Mouse (Mus musculus): ENCODE data around the gene Lrrc43. TPM values are rescaled to one million over a fixed set of nuclear protein-coding genes. Genes with fewer than 3 reads are reported as not detected.

Gene Lrrc43
- total RNA-seq, 2 experiments from 2014 or later, result 0.33 to 0.40 TPM

GRCm38 (mm10) chr5:123514871-123515270 is 25.8 kb downstream of the Lrrc43 start:
- DNase-seq (ENCODE audit: low spot score in 2 of 2), result no peak

- DNase-seq (ENCODE audit: low spot score in 2 of 2), result no peak
Measured at GRCm38 (mm10) chr5:123520666-123521065, 31.6 kb downstream of the Lrrc43 start.

GRCm38 (mm10) chr5:123521621-123522020 is 32.5 kb downstream of the Lrrc43 start:
- DNase-seq (ENCODE audit: low spot score in 2 of 2), result no peak

DNA sequence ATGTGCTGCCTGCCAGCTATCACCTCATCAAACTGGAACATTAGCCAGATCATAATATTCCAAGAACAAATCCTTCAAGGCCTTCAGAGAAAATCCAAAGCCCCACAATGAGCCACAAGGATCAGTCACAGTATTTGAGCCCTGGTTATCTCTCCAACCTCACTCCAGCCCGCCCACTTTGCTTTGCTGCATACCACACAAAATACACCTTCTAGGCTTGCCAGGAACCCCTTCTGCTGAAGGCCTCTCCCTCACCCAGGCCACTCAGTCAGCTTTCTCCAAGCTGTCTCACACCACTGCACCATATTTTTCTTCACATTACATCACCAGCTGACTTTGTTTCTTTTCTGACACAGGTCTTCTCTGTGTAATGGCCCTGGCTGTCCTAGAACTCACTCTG is 33.1 kb downstream of the Lrrc43 start:
- no peak for DNase-seq (ENCODE audit: low spot score in 2 of 2)

DNA sequence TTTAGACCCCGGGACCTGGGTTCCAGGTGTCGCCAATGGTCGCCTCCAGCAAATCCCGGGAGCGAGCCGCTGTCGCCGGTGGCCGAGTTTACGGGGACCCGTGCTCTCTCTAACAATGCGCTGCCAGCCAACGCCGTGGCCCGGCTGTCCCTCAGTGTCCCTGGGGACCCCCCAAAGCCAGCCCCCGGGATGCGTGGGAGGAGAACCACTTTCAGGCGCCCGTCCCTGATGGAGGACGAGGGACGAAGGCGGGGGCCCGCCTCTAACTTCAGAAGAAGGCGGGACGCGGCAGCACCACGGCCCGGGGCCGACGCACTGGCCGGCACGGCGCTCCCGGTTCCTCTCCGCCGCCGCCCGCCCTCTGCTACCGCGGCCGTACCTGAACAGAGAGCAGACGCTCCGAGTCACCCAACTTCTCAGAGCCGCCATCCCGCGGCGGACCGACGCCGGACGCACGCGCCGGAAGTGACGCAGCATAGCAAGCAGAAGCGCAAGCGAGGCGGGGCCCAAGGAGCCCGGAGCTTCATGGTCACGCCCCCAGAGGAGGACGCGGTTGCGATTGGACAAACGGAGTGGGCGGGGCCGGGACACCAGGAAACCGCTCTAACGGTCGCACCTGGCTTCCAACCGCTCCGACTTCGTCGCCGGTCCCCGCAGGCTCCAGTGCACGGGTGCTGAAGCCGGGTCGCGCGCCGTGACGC is 34.7 kb downstream of the Lrrc43 start, which contains the start of gene Diablo:
Gene Diablo (minus strand): TSS at position 485 of the 701 bp plus-strand sequence.
- peak; percentile 98 for DNase-seq (ENCODE audit: low spot score in 2 of 2)

- no peak for DNase-seq (ENCODE audit: low spot score in 2 of 2)
Measured at GRCm38 (mm10) chr5:123524393-123524750, 35.3 kb downstream of the Lrrc43 start.

DNA sequence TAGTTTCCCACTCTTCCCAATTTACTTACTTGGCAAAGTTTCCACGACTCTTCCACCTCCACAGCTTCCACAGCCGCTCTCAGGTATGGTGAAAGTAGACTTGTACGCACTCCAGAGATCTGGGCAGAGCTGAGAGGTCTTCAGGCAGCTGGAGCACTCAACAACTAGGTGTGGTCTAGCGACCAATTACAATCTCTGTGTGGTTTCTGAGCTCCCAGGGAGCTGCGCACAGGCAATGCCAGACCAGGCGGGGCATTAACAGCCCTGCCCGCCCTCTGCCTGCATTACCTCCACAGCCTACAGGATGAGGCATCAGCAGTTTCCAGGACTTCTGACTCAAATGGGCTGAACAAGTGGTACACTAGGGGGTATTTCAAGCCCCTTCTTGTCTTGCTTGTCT is 36.2 kb downstream of the Lrrc43 start, which contains the start of gene Gm49027:
Gene Gm49027 (minus strand): TSS at position 208 of the 400 bp plus-strand sequence.
- DNase-seq (ENCODE audit: low spot score in 2 of 2), result peak in 1 of 2 experiments; percentile 0

GRCm38 (mm10) chr5:123525916-123526495 is 36.9 kb downstream of the Lrrc43 start:
- no peak for DNase-seq (ENCODE audit: low spot score in 2 of 2)

- peak in 1 of 2 experiments; percentile 0 for DNase-seq (ENCODE audit: low spot score in 2 of 2)
Measured at GRCm38 (mm10) chr5:123528641-123529040, 39.5 kb downstream of the Lrrc43 start.

- no peak for DNase-seq (ENCODE audit: low spot score in 2 of 2)
Measured at GRCm38 (mm10) chr5:123530056-123530455, 41.0 kb downstream of the Lrrc43 start.

DNA sequence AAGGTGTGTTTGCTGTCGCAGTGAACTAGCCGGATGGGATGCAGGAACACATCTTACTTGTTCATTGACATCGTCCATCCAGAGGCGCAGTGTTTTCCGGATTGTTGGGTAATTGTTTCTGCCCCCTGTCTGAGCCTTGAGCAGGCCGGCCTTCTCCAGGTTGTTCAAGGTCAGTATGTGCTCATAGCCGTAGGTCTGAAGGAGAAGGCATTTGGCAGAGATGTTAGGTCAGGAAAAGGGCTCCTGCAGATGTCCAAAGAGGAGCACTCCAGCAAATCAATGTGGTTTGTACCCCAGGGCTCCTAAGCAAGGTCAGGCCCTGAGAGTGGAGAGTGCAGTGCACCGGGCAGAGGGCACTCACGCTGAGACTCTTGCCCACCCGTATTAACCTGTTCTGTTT is 44.7 kb downstream of the Lrrc43 start:
- peak in 1 of 2 experiments; percentile 0 for DNase-seq (ENCODE audit: low spot score in 2 of 2)

DNA sequence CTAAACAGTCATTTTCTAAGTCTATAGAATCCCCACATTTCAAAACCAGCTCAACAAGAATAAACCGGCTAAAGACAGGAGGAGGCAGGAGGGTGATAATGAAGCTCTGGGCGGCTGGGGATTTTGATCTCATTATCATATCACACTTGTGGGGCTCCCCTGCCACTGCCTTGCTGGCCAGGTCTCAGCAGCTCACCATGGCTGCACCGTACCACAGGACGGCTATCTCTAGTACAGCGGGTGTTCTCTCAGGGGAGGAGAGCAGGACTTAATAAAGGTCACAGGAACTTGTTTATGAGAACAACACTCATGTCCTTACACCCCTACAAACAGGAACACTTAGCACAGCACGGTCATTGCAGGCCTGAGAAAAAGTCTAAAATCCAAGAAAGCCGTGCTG is 66.6 kb downstream of the Lrrc43 start:
- DNase-seq (ENCODE audit: low spot score in 2 of 2), result no peak

- peak in 1 of 2 experiments; percentile 36 for DNase-seq (ENCODE audit: low spot score in 2 of 2)
Measured at GRCm38 (mm10) chr5:123556451-123556850, 67.3 kb downstream of the Lrrc43 start.

Small RNA genes lying within 50 kb of the gene (microRNA-seq; reads per million reads assigned to microRNA genes)
- gene Mir7647, result 0.42 to 1.7 reads per million in 2 experiments

Other genes with a start within 250 kb of the Lrrc43 start
- 1 to 10 TPM; 3.8 to 4.2 TPM for gene Wdr66, start 237.2 kb upstream of the Lrrc43 start, total RNA-seq (2021)
- 10 to 100 TPM; 66.3 to 70.1 TPM for gene Bcl7a, start 145.5 kb upstream of the Lrrc43 start, total RNA-seq (2021)
- gene Mlxip, start 94.5 kb upstream of the Lrrc43 start, total RNA-seq (2021), result 10 to 100 TPM; 16.0 to 16.8 TPM
- gene Il31, start 184 bp downstream of the Lrrc43 start, total RNA-seq (2021), result not detected
- gene B3gnt4, start 21.2 kb downstream of the Lrrc43 start, total RNA-seq (2021), result 1 to 10 TPM; 1.2 to 1.3 TPM
- 10 to 100 TPM; 26.5 to 27.2 TPM for gene Diablo, start 34.9 kb downstream of the Lrrc43 start, total RNA-seq (2021)
- gene Gm49027, start 36.2 kb downstream of the Lrrc43 start, total RNA-seq (2021), result 1 to 10 TPM; 4.9 to 5.0 TPM
- gene Vps33a, start 83.7 kb downstream of the Lrrc43 start, total RNA-seq (2021), result 100 to 1,000 TPM in 1 of 2 experiments, 10 to 100 TPM in 1; 99.5 to 101 TPM
- 100 to 1,000 TPM; 132 to 133 TPM for gene Clip1, start 195.3 kb downstream of the Lrrc43 start, total RNA-seq (2021)
- gene Zcchc8, start 231.8 kb downstream of the Lrrc43 start, total RNA-seq (2021), result 10 to 100 TPM; 43.0 to 49.4 TPM